Mouse (Mus musculus): ENCODE data around the gene Fndc3b. TPM values are rescaled to one million over a fixed set of nuclear protein-coding genes. Genes with fewer than 3 reads are reported as not detected.

Gene Fndc3b
- polyA plus RNA-seq, 1 experiment, result 23.7 TPM

DNA sequence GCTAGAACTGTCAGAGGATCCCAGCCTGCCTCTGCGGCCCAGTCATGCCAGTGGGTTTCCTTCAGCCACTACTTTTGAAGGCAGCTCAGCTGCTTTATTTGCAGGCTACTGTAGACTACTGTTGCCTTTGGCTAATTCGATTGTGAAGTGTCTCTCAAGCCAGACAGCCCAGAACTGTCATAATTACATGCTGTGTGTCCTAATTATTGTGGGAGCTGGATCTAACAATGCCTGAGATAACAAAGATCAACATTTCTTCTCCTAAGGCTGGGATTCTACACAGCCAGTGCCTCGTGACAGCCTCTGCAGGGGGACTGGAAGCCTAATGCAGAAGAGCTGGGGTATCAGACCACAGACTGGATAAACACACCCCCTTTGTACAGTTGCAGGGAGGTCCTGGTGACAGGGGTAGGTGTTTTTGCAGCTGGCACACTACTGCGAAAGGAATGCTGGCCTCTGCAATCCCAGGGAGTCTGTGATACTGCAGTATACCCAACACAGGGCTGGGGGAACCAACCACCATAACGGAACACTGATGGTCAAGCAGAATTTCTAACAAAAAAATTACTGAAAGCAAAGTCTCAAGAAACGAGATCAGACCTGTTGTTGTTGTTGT lies 74.0 kb downstream of the Fndc3b start:
- no peaks in the 10 kb centered on the region for H3K27me3 ChIP-seq (ENCODE audit: control insufficient read depth, insufficient read depth, insufficient read length)
- peaks cover 74% of the 10 kb centered on the region for H3K79me2 ChIP-seq (ENCODE audit: control insufficient read depth, insufficient read depth)
- H3ac ChIP-seq (ENCODE audit: control insufficient read depth, insufficient read length, low read depth), result no peak overlapping the region
- peaks cover 52% of the 10 kb centered on the region for H3K36me3 ChIP-seq (ENCODE audit: control insufficient read depth, insufficient read depth)
- TF ChIP-seq MYOD1 (IDR thresholded peaks at IDR 0.05; ENCODE audit: control insufficient read depth, insufficient read length, low read depth), result no peak
- no peak for TF ChIP-seq CEBPB (IDR thresholded peaks at IDR 0.05; ENCODE audit: low read depth)
- TF ChIP-seq FOSL1 (IDR thresholded peaks at IDR 0.05; ENCODE audit: insufficient read depth, low read length, poor library complexity, severe bottlenecking), result no peak
- no peak for TF ChIP-seq MAX (IDR thresholded peaks at IDR 0.05)
- TF ChIP-seq MYOG (IDR thresholded peaks at IDR 0.05; ENCODE audit: control insufficient read depth, extremely low read depth, insufficient read length), result no peak
- TF ChIP-seq CTCF (IDR thresholded peaks at IDR 0.05; ENCODE audit: control insufficient read depth, insufficient read depth, insufficient read length), result no peak
- TF ChIP-seq USF1 (IDR thresholded peaks at IDR 0.05; ENCODE audit: low read depth), result no peak
- H3K79me3 ChIP-seq (ENCODE audit: low read depth), result peaks cover 39% of the 10 kb centered on the region
- no peak overlapping the region for H3K4me3 ChIP-seq (ENCODE audit: insufficient read depth, poor library complexity, severe bottlenecking)

DNA sequence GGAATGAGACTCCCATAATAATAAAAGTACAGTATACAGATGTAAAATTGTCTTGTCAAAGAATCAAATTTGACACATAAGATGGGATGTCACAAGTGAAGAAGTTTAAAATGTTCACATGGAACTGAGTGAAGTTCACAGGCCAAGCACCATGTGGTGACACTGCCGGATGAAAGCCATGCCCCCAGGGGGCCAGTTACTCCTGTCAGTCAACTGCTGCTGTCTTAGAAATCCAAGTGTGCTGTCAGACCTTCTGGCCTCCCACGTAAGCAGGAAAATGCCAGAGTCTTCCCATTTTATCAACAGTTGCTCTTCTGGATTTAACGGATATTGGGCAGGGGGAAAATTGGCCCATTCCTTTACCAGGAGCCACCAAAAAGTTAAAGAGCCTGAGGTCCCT lies 75.3 kb downstream of the Fndc3b start:
- H3K79me3 ChIP-seq (ENCODE audit: low read depth), result peaks cover 45% of the 10 kb centered on the region
- TF ChIP-seq CEBPB (IDR thresholded peaks at IDR 0.05; ENCODE audit: low read depth) (no peak), MYOG (IDR thresholded peaks at IDR 0.05; ENCODE audit: control insufficient read depth, extremely low read depth, insufficient read length) (no peak), FOSL1 (IDR thresholded peaks at IDR 0.05; ENCODE audit: insufficient read depth, low read length, poor library complexity, severe bottlenecking) (no peak), USF1 (IDR thresholded peaks at IDR 0.05; ENCODE audit: low read depth) (no peak), MAX (IDR thresholded peaks at IDR 0.05) (no peak), MYOD1 (IDR thresholded peaks at IDR 0.05; ENCODE audit: control insufficient read depth, insufficient read length, low read depth) (no peak), CTCF (IDR thresholded peaks at IDR 0.05; ENCODE audit: control insufficient read depth, insufficient read depth, insufficient read length) (no peak)
- no peaks in the 10 kb centered on the region for H3K27me3 ChIP-seq (ENCODE audit: control insufficient read depth, insufficient read depth, insufficient read length)
- H3K79me2 ChIP-seq (ENCODE audit: control insufficient read depth, insufficient read depth), result peaks cover 87% of the 10 kb centered on the region
- H3K36me3 ChIP-seq (ENCODE audit: control insufficient read depth, insufficient read depth), result peaks cover 45% of the 10 kb centered on the region
- H3ac ChIP-seq (ENCODE audit: control insufficient read depth, insufficient read length, low read depth), result no peak overlapping the region
- H3K4me3 ChIP-seq (ENCODE audit: insufficient read depth, poor library complexity, severe bottlenecking), result no peak overlapping the region

DNA sequence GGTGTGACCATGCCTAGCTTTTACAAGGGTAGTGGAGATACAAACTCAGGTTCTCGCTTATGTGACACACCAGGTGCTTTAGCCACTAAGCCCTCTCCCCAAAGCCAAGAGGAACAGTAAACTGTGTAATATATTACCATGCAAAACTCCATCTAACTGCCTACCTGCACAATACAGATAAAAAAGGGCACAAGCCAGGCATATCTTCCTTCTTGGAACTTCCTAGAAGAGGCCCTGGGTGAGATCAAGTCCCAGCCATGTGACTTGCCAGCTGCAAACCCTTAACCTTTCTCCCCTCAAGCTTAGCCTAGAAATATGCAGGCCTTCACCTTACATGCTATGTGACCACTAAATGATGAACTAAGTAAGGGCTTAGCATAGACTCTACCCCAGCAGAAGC lies 78.2 kb downstream of the Fndc3b start:
- no peak overlapping the region for H3ac ChIP-seq (ENCODE audit: control insufficient read depth, insufficient read length, low read depth)
- H3K79me2 ChIP-seq (ENCODE audit: control insufficient read depth, insufficient read depth), result peaks cover 100% of the 10 kb centered on the region
- TF ChIP-seq USF1 (IDR thresholded peaks at IDR 0.05; ENCODE audit: low read depth) (no peak), MYOG (IDR thresholded peaks at IDR 0.05; ENCODE audit: control insufficient read depth, extremely low read depth, insufficient read length) (no peak), CEBPB (IDR thresholded peaks at IDR 0.05; ENCODE audit: low read depth) (no peak), MAX (IDR thresholded peaks at IDR 0.05) (no peak), CTCF (IDR thresholded peaks at IDR 0.05; ENCODE audit: control insufficient read depth, insufficient read depth, insufficient read length) (no peak), FOSL1 (IDR thresholded peaks at IDR 0.05; ENCODE audit: insufficient read depth, low read length, poor library complexity, severe bottlenecking) (no peak), MYOD1 (IDR thresholded peaks at IDR 0.05; ENCODE audit: control insufficient read depth, insufficient read length, low read depth) (no peak)
- no peak overlapping the region for H3K4me3 ChIP-seq (ENCODE audit: insufficient read depth, poor library complexity, severe bottlenecking)
- H3K27me3 ChIP-seq (ENCODE audit: control insufficient read depth, insufficient read depth, insufficient read length), result no peaks in the 10 kb centered on the region
- H3K79me3 ChIP-seq (ENCODE audit: low read depth), result peaks cover 56% of the 10 kb centered on the region
- peaks cover 36% of the 10 kb centered on the region for H3K36me3 ChIP-seq (ENCODE audit: control insufficient read depth, insufficient read depth)

DNA sequence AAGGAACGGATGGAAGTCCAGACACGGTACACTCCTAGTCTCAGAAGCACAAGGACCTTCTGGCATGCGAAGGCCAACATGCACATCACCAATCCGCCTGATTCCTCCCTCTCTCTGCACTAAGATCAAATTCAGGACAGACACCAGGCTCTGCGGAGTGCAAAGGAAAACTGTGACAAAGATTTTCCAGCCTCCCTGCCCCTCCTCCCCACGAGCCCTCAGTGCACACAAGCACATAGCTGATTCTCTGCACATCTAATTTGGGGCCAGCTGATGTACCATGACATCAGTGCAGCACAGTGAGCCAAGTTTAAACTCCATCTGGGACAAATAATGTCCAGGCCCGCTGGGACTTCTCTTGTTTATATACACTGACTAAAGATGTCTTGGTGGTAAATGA lies 80.0 kb downstream of the Fndc3b start:
- Histone ChIP-seq H3K4me3 (ENCODE audit: insufficient read depth, poor library complexity, severe bottlenecking) (no peak overlapping the region), H3ac (ENCODE audit: control insufficient read depth, insufficient read length, low read depth) (no peak overlapping the region), H3K27me3 (ENCODE audit: control insufficient read depth, insufficient read depth, insufficient read length) (no peaks in the 10 kb centered on the region), H3K79me2 (ENCODE audit: control insufficient read depth, insufficient read depth) (peaks cover 100% of the 10 kb centered on the region), H3K79me3 (ENCODE audit: low read depth) (peaks cover 57% of the 10 kb centered on the region), H3K36me3 (ENCODE audit: control insufficient read depth, insufficient read depth) (peaks cover 24% of the 10 kb centered on the region)
- no peak for TF ChIP-seq MAX (IDR thresholded peaks at IDR 0.05)

DNA sequence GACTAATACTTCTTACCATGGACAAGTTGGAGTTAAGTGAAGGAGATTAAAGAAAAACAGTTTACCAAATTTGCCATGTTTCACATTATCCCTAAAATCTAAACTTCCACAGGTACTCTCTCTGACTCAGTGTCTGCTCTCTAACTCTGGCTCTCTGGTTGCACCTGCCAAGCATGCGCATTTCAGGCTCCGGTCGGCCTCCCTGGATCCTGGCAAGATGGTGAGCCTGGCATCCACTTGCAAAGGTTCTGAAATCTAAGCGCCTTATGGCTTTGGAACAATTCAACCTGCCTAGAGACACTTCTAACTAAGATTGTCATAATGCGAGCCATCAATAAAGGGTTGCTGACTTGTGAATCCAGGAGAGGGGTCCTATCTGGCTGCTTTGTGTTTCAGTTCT lies 81.4 kb downstream of the Fndc3b start:
- peaks cover 99% of the 10 kb centered on the region for H3K79me2 ChIP-seq (ENCODE audit: control insufficient read depth, insufficient read depth)
- TF ChIP-seq CEBPB (IDR thresholded peaks at IDR 0.05; ENCODE audit: low read depth), result no peak
- TF ChIP-seq USF1 (IDR thresholded peaks at IDR 0.05; ENCODE audit: low read depth), result no peak
- no peak overlapping the region for H3K4me3 ChIP-seq (ENCODE audit: insufficient read depth, poor library complexity, severe bottlenecking)
- peaks cover 52% of the 10 kb centered on the region for H3K79me3 ChIP-seq (ENCODE audit: low read depth)
- H3K36me3 ChIP-seq (ENCODE audit: control insufficient read depth, insufficient read depth), result peaks cover 28% of the 10 kb centered on the region
- H3ac ChIP-seq (ENCODE audit: control insufficient read depth, insufficient read length, low read depth), result no peak overlapping the region
- no peaks in the 10 kb centered on the region for H3K27me3 ChIP-seq (ENCODE audit: control insufficient read depth, insufficient read depth, insufficient read length)

DNA sequence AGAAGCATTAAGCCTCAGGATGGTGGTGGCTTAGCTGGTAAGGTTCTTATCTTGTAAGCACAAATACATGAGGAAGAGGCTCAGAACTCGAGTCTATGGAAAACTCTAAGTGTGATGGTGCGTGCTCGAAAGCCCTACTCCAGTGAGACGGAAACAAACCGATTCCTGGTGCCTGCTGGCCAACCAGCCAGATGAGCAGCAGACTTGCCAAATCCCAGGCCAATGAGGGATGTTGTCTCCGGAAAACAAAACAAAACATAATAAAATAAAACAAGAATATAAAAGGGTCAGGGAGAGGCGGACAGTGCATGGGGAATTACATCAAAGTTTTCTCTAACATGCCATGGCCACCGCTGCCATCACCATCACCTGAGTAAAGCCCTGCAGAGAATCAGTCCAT lies 84.8 kb downstream of the Fndc3b start:
- no peak for TF ChIP-seq CEBPB (IDR thresholded peaks at IDR 0.05; ENCODE audit: low read depth)
- Histone ChIP-seq H3ac (ENCODE audit: control insufficient read depth, insufficient read length, low read depth) (no peak overlapping the region), H3K27me3 (ENCODE audit: control insufficient read depth, insufficient read depth, insufficient read length) (no peaks in the 10 kb centered on the region)

More for the DNA sequence above, 84.8 kb downstream of the Fndc3b start:
- Histone ChIP-seq H3K36me3 (ENCODE audit: control insufficient read depth, insufficient read depth) (peaks cover 40% of the 10 kb centered on the region), H3K79me3 (ENCODE audit: low read depth) (peaks cover 51% of the 10 kb centered on the region), H3K4me3 (ENCODE audit: insufficient read depth, poor library complexity, severe bottlenecking) (no peak overlapping the region), H3K79me2 (ENCODE audit: control insufficient read depth, insufficient read depth) (peaks cover 97% of the 10 kb centered on the region)

Measured in C2C12 (cell line).